Mouse (Mus musculus): ENCODE results near the gene Nampt. TPM values are rescaled to one million over a fixed set of nuclear protein-coding genes. Genes with fewer than 3 reads are reported as not detected.

The Nampt gene
- polyA plus RNA-seq (2015; fragmentation: Illumina TruSeq; extraction: RNeasy Lipid Tissue Mini Kit (QIAGEN cat#74804); ENCODE audit: insufficient read depth, low replicate concordance): 66.4 TPM

GRCm38 (mm10) chr12:32819416-32819815 lies at the start of gene Nampt:
TSS of gene Nampt (plus strand) at chr12:32819545.

Other genes with a start within 250 kb of the Nampt start
- gene Sypl, start 134.3 kb downstream of the Nampt start, polyA plus RNA-seq (2015; fragmentation: Illumina TruSeq; extraction: RNeasy Lipid Tissue Mini Kit (QIAGEN cat#74804); ENCODE audit: insufficient read depth, low replicate concordance): 113 TPM